Mouse (Mus musculus) c-Kit-negative CD71-positive TER-119-positive erythroid progenitor cells, embryonic 14.5 days (primary cell): Measurements from ENCODE around the gene Vmn1r40.

Source experiments
- DNase-seq: peaks from one replicate; pipeline ENCODE4 v3.0.0-alpha.2; 2013; ENCODE audit warnings: low read depth, low spot score

The Vmn1r40 gene

GRCm38 (mm10) chr6:89707240-89707639 lies at the start of gene Vmn1r40:
TSS of gene Vmn1r40 (plus strand) at chr6:89707540.
- no peak for DNase-seq

GRCm38 (mm10) chr6:89658342-89658741 lies 49.0 kb upstream of the Vmn1r40 start:
- no peak for DNase-seq

DNA sequence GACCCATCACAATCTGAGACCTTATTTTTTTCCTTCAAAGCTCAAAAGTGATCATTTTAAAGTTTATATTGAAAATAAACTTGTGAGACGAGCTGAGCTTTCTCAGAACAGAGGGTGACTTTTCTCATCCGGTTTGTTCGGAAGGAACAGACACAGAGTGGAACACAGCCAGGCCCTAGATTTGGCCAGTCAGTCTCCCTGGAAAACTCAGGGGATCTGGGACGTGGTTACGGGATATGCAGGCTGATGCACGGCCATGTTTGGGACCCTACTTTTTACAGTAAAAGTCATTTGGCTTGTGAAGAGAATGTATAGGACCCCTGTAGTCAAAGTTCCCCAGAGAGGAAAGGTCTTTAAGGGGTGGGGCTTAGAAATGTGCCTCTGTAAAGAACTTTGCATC lies 48.4 kb upstream of the Vmn1r40 start:
- no peak for DNase-seq

DNA sequence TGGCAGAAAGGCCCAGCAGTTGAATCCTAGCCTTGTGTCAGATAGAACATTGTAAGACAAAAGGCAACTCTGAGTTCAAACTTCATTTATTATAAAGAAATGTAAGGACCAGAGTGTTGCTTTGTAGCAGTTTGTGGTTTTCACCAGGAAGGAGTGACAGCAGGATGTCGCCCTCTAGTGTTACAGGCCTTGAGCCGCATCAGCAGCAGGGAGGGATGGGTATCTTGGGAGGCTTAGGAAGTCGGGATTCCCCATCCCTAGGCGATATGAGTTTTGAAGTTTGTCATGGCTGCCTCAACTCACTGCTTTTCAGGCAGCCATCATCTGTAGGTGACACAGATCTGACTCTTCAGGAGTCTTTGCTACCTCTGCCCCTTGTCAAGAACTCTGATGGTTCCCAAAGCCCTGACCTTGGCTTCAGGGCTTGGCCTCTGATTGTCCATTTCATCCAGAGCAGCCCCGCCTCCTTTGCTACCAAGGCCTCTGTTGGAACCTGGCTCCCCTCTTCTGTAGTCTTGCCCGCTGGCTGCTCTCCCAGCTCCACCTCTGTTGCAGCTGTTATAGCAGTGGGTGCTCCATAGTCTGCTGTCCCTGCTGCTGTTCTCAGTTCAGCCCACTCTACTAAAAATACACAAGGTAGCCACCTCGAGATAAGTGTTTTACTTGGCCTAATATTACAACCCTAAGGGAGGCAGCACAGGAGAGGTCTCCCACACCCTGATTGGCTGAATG lies 47.5 kb upstream of the Vmn1r40 start:
- DNase-seq, result no peak

DNA sequence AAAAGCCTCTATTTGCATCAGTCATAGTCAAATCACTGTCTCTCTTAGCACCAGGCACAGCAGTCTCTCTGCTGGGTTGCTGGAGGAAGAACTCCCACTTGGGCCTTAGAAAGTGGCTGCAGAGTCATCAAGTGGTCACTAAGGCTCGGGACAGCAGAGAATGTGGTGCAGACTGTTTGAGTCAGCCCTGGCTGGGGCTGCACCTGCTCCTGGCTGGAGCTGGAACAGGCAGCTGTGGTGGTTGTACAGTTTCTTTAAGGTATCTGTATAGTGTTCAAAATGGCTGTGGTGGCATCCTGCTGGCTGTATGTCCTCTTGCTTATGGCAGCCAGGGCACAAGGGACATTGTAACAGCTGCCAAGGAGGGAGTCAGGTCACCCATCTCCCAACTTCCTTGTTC lies 46.9 kb upstream of the Vmn1r40 start:
- DNase-seq, result no peak

DNA sequence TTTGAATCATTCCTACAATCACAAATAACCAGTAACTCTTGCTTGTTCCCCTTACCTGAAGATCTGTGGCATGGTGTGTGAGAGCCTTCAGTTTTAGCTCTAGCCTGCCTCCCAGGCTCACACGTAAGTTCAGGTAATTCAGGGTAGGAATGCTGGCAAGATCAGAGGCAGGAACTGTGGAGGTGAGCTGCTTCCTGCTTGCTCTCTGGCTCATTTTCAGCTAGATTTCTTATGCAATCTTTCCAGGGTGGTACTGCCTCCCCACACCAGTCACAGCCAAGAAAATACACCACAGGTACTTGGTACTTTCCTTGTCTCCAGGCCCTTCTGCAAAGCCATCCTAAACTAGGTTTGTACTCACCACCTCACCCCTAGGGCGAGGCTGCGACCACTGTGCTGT lies 44.8 kb upstream of the Vmn1r40 start:
- DNase-seq, result no peak

DNA sequence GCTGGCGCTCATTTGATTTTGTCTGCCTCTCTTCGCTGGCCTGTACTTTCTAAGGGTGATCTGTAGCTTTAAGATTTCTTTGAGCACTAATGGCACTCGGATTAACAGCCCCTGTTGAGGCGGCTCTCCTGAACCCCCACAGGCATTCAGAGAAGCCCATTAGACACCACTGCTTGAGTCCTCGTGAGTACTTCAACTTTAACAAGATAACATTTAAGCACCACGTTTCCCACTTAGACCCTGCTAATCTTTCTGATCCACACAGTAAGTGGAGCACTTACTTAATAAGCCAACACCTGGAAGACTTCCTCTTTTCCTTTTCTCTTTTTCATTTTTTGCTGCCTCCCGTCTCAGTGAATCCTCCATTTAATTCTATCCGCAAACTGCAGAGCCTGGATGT lies 42.2 kb upstream of the Vmn1r40 start:
- DNase-seq, result no peak

GRCm38 (mm10) chr6:89665667-89666066 lies 41.7 kb upstream of the Vmn1r40 start:
- no peak for DNase-seq

- no peak for DNase-seq
Observed at GRCm38 (mm10) chr6:89666976-89667375, 40.4 kb upstream of the Vmn1r40 start.

GRCm38 (mm10) chr6:89669556-89669955 lies 37.8 kb upstream of the Vmn1r40 start:
- DNase-seq, result no peak

GRCm38 (mm10) chr6:89671431-89671830 lies 35.9 kb upstream of the Vmn1r40 start:
- no peak for DNase-seq

GRCm38 (mm10) chr6:89672641-89673040 lies 34.7 kb upstream of the Vmn1r40 start:
- DNase-seq, result no peak

GRCm38 (mm10) chr6:89673135-89673780 lies 34.1 kb upstream of the Vmn1r40 start:
- DNase-seq, result no peak

- no peak for DNase-seq
Observed at GRCm38 (mm10) chr6:89678522-89678921, 28.8 kb upstream of the Vmn1r40 start.

GRCm38 (mm10) chr6:89679291-89679835 lies 28.0 kb upstream of the Vmn1r40 start:
- no peak for DNase-seq

- no peak for DNase-seq
Observed at GRCm38 (mm10) chr6:89680155-89680554, 27.2 kb upstream of the Vmn1r40 start.

DNA sequence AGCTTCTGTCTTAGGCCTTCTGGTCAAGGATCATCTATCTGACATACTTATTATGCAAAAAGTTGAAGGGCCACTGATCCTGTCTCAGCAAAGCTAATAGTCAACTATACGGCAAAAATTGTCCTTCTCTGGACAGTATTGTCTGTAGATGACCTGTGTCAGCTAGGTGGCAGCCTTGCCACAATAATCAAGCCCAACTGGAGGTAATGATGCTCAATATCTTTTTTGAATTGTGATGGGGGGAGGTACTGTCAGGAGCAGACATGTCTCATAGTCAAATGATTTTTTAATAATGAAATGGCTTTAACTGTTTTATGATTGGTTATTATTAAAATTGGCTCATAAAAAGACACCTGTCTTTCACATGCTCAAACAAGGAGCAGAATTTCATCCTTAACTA lies 23.1 kb upstream of the Vmn1r40 start:
- no peak for DNase-seq

GRCm38 (mm10) chr6:89687100-89687499 lies 20.2 kb upstream of the Vmn1r40 start:
- no peak for DNase-seq

GRCm38 (mm10) chr6:89706624-89707023 lies 716 bp upstream of the Vmn1r40 start:
- no peak for DNase-seq

DNA sequence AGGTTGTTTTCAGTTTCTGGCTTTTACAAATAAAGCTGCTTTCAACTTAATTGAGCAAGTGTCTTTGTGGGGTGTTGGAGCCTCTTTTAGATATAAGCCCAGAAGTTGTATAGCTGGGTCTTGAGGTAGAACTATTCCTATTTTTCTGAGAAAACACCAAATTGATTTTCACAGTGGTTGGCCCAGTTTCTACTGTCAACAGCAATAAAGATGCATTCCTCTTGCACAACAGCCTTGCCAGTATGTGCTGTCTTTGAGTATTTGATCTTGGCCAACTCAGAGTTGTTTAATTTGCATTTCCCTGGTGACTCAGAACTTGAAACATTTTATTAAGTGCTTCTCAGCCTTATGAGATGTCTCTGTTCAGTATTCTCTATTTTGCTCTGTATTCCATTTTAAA lies 10.7 kb downstream of the Vmn1r40 start:
- no peak for DNase-seq

GRCm38 (mm10) chr6:89740466-89740865 lies 33.1 kb downstream of the Vmn1r40 start, which contains the start of gene Vmn1r41:
TSS of gene Vmn1r41 (plus strand) at chr6:89740766.
- DNase-seq, result no peak

DNA sequence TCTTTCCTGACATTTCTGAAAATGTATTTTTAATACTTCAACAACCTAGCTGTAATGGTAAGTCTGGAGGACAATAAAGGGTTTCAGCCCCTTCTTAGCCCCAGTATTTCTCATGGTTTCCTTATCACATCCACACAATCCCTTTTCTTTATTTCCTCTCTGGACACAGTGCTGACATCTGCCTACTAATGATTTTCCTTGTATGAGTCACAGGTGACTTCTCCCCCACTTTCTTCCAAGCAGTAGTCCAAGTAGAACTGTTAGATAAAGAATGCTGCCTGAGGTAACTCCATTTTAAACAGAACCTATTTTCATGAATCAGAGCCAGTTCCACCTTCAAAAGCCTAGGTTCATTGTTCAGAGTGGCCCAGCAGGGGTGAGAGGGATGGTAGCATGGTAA lies 35.5 kb downstream of the Vmn1r40 start:
- DNase-seq, result no peak
